Mouse (Mus musculus): ENCODE results near the gene Ccer2.

Ccer2 gene

DNA sequence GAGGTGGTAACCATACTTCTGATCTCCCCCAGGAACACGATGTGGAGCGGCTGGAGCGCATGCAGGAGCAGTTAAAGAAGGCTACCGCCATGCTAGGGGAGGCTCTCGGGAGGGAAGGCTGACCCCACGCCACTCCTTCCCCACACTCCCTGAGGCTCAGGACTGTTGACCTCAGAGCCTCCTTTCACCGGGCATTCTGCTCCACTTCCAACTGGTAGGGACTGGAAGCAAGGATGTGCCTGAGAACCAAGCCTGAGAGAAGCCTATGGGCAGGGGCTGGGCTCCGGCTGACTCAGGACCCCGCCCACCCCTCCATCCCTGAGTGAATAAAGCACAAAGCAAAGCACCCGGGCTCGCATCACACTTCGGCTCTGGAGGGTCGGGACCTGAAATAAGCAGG is 2.6 kb downstream of the Ccer2 start:
- DNase-seq (ENCODE audit: low spot score) = no peak

DNA sequence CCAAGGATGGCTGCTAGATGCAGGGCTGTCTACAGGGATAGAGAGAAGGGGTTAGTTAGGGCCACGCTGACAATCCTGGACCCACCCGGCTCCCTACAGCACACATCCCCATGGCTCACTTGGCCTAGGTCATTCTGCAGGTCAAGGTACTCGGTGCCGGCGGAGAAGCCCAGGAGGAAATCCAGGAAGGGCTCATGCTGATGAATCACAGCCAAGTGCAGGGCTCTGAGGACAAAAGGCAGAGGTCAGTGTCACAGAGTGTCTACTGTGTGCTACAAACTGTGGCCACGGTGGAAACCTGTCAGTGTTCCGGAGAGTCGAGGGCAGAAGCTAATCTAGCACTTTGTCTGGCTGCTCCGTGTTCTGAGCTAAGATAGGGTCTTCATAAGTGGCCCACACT is 5.9 kb downstream of the Ccer2 start:
- no peak for DNase-seq (ENCODE audit: low spot score)

DNA sequence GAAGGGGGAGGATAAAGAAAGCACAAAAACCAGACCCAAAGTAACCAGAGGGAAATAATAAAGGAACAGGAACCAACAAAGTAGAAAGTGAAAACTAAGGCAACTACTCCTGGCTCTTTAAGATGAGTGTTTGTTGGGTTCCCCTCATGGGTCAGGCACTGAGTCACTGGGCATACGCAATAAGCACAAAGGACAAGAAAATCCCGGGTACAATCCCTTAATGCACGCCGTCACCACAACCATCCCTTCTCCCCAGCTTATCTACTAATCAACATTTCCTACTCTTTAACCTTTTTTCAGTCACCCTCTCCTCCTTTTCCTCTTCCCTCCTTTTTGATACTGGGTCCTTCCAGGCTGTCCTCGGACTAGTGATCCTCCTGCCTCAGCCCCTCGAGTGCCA is 9.2 kb downstream of the Ccer2 start:
- no peak for DNase-seq (ENCODE audit: low spot score)

GRCm38 (mm10) chr7:28766173-28766879 is 10.4 kb downstream of the Ccer2 start, which contains the start of gene Sirt2:
Gene Sirt2, plus strand, starts transcription at chr7:28766735.
- peak; percentile 96 for DNase-seq (ENCODE audit: low spot score)

- DNase-seq (ENCODE audit: low spot score) = no peak
Observed at GRCm38 (mm10) chr7:28766910-28767309, 10.9 kb downstream of the Ccer2 start.

DNA sequence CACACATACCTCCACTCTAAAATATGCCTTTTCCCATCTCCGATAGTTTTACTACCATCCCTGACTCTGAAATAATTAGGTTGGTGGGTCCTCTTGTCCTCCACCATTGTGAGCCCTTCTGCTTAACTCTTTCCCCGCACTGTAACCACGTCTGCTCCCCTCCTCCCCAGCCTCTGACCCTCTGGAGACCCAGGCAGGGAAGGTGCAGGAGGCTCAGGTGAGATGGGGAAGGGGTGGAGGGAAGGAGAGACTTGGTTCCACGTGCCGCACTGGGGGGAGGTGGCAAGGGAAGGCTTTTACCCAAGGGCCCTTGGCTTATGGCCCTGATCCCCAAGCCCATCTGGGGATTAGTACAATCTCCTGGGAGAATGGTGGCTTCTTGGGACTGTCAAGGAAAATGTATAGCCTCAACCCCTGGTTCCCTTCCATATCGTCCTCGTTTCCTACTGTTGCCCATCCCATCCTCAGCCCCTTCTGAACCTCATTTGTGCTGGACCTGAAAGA is 11.5 kb downstream of the Ccer2 start, which contains the start of gene Nfkbib:
Gene Nfkbib, minus strand, starts transcription at position 51 of the 504 bp plus-strand sequence.
- no peak for DNase-seq (ENCODE audit: low spot score)

GRCm38 (mm10) chr7:28769414-28769958 is 13.5 kb downstream of the Ccer2 start:
- DNase-seq (ENCODE audit: low spot score) = no peak

DNA sequence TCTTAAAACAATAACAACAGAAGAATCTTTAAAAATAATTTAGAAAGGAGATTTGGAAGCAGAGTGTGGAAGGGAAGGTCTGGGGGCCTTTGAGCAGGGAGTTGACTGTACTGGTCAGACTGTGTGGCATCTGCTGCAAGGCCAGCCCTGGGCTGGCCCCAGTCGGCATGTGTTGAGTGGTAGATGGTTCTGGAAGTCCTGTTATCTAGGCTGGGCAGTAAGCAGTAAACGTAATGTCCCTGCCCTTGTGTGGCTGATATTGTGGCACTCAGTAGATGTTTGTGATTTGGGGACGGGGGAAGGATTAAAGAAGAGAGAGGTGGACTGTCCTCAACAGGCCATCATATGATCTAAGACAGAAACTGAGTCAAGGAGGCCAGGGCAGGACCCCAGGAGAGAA is 14.3 kb downstream of the Ccer2 start:
- no peak for DNase-seq (ENCODE audit: low spot score)

DNA sequence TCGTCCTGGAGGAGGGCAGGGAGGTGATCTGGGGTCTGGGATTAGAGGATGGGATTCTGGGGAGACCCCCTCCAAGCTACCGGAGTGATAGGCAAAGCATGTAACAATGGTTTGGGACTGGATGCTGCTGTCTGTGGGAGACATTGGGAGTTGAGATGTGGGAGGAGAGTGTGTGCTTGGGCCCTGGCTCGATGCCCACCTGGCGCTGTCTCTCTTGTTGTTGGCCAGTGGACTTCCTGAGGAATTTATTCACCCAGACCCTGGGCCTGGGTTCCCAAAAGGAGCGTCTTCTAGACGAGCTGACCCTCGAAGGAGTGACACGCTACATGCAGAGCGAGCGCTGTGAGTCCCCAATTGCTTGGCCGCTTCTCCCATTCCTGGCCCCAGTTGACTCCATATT is 15.9 kb downstream of the Ccer2 start:
- no peak for DNase-seq (ENCODE audit: low spot score)

DNA sequence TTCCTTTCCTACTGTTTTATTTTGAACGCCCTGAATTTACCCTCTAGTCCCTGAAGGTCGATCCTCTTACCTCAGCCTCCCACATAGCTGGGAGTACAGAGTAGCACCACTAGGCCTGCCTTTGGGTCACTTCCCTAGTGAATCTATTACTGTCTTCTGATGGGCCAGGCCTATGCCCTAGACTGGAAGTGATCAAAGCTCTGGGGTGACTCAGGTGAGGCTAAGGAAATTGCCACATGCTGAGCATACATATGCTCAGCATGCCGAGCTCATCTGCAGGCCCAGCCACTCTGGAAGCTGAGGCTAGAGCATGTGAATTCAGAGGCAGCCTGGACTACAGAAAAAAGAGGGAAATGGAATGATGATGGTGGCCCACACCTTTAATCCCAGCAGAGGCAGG is 17.2 kb downstream of the Ccer2 start:
- no peak for DNase-seq (ENCODE audit: low spot score)

DNA sequence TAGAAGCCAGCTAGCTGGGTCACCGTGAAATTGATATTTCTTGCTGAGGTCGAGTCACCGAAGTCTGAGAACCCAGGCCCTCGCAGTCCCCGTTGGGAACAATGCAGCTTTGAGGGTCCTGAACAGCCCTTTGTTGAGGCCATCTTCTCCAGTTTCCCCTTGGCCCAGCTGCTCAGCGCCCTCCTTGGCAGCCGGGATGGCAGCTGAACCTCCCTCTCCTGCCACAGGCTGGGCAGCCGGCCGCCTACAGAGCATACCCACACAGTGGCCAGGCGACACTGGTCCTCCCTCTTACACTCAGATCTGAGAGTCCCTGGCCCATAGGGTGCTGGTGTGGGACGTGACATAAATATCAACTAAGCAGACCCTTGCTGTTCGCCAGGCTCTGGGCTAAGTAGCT is 18.2 kb downstream of the Ccer2 start:
- no peak for DNase-seq (ENCODE audit: low spot score)

- DNase-seq (ENCODE audit: low spot score) = no peak
Observed at GRCm38 (mm10) chr7:28775129-28775528, 19.2 kb downstream of the Ccer2 start.

GRCm38 (mm10) chr7:28778825-28779224 is 22.9 kb downstream of the Ccer2 start:
- DNase-seq (ENCODE audit: low spot score) = no peak

DNA sequence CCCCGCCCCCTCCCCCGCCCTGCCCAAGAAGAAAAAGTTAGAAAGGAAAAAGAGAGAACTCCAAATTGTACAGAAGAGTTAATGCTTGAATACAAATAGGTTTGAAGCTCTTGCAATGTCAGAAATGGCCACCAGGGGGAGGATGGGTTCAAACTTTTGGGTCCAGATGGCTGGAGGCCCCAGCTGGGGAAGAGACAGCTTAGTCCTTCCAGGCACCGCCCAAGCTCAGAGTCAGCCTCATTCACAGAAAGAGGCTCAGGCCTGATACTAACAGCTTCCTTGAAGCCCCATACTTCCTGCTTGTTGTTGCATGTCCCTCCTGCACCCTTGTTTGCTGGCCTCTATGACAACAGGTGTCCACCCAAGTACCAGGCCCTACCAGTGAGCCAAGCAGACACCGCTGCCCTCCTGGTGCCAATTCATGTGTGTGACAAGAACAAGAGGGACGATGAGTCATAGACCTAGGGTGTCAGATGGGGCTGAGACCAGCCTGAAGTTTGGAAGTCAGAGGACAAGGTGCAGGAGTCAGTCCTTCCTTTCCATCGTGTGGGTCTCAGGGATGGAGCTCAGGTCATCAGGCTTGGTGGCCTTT is 24.2 kb downstream of the Ccer2 start:
- DNase-seq (ENCODE audit: low spot score) = peak; percentile 52

GRCm38 (mm10) chr7:28780857-28781256 is 24.9 kb downstream of the Ccer2 start:
- DNase-seq (ENCODE audit: low spot score) = no peak

- DNase-seq (ENCODE audit: low spot score) = no peak
Observed at GRCm38 (mm10) chr7:28781261-28781663, 25.3 kb downstream of the Ccer2 start.

GRCm38 (mm10) chr7:28785161-28785560 is 29.2 kb downstream of the Ccer2 start:
- DNase-seq (ENCODE audit: low spot score) = no peak

- no peak for DNase-seq (ENCODE audit: low spot score)
Observed at GRCm38 (mm10) chr7:28787884-28788283, 31.9 kb downstream of the Ccer2 start.

GRCm38 (mm10) chr7:28788307-28789195 is 32.6 kb downstream of the Ccer2 start, which contains the start of gene Rinl:
Gene Rinl, plus strand, starts transcription at chr7:28788969.
- DNase-seq (ENCODE audit: low spot score) = no peak

DNA sequence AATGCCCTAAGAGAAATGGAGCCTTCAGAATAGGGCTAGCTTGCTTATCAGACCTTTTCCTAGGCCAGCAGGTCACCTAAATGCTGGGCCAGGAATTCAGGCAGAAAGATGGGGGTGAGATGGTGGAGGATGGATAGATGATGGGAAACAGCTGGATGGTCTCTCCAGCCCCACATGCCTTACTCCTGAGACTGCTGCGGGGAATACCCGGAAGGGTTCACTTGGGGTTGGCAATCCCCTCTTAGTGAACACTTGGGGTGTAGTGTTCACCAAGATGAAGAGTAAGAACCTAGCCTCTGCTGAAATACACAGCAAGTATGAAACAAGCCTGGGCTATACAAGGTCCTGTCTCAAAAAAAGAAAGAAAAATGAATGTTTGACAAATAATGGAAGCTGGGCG is 33.3 kb downstream of the Ccer2 start:
- no peak for DNase-seq (ENCODE audit: low spot score)

DNA sequence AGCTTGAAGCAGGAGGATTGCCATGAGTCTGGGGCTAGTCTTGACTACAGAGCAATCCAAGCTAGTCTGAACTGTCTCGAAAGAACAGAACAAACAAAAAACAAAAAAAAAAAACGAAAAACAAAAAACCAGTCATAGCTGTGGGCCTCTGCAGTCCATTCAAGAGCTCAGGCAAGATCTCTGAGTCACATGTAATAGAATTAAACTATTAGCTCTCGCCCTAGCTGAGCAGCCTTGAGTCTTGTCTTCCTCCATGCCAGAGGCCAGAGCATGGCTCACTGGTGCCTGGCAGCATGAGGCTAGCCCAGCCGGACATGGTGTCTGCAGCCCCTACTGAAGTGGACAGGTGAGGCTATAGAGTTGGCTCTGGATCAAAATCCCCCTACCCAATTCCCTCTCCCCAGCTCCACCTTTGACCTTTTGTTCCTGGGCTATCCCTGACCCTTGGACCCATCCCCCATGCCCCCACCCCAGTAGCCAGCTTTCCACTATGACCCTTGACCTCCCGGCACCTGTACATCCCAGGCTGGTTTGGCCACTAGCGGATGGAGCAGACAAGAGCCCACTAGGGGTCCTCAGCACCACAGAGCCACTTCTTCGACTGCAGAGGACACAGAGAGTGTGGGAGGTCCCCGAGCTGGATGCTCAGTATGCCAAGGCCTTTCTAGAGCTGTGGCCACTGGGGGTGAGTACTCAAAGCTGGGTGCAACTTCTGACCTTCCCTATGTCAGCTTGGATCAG is 34.3 kb downstream of the Ccer2 start:
- no peak for DNase-seq (ENCODE audit: low spot score)

DNA sequence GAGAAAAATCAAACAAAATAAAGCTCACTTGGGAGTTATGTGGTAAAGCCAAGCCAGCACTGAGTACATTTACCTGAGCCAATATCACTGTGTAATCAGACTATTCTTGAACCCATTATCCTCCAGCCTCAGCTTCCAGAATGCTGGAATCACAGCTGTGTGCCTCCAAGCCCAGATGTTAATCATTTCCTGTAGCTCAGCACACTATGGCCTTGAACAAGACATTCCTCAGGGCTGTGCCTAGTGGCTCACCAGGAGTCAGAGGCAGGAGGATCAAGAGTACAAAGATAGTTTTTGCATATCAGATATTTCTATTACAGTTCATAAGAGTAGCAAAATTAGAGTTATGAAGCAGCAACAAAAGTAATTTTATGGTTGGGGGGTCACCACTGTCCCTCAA is 35.7 kb downstream of the Ccer2 start:
- DNase-seq (ENCODE audit: low spot score) = no peak

Measured in ovary, adult 18-20 months (tissue).